Mouse (Mus musculus): ENCODE measurements around the gene Pdhx.

The Pdhx gene

DNA sequence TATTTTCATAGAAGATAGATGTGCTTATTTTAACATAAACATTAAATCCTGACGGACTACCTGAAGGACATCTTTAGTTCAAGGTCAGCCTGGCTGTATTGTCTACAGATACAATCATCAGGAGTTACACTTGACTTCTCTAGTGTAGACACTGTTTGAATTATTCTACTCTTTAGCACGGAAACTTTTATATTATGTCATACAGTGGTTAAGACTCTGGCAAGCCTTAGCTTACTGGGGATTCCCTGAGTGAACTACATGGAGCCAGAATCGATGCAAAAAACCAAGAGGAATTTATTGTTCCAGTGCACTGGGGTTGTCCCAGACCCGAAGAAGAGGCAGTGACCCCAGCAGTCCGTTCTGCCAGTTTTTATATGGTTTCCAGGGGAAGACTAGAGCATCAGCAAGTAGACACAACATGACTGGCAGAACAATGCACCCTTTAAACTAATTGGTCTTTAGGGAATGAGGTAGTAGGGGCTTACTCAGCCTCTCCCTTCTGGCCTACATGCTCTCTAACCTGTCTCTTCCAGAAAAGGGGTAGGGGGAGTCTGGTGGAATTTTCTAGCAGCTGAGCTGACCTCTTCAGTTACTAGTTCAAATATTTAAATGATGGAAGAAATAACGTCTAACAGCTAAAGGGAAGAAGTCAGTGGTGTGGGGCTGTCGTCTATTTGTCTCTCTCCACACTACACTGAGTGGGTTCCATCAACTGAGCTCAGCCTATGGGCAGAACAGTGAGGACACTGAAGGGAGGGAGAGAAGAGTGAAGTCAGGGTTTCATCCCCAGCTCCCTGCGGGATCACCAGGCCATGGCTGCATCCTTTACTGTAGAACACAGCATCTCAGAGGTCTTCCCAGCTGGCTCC is 6.4 kb downstream of the Pdhx start:
- in situ Hi-C loops (cut with MboI, MseI): no loop called here

DNA sequence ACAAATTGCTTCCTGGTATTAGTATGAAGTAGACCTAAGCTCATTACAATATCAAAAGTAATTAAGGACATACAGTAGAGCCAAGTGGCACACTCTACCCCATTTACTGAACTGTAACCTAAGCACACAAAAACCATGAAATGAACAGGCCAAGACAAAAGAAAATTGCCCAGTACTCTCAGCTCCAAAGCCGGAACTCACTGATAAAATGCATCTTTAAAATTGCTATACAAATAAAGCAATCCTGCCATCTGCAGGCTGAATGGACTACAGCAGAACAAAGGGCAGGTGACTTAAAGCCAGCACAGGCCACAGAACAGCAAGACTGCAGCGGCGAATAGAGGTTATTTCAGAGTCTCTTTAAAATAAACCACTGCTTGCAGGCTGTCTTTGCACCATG is 10.4 kb downstream of the Pdhx start:
- in situ Hi-C loops (cut with MboI, MseI): no loop called here

DNA sequence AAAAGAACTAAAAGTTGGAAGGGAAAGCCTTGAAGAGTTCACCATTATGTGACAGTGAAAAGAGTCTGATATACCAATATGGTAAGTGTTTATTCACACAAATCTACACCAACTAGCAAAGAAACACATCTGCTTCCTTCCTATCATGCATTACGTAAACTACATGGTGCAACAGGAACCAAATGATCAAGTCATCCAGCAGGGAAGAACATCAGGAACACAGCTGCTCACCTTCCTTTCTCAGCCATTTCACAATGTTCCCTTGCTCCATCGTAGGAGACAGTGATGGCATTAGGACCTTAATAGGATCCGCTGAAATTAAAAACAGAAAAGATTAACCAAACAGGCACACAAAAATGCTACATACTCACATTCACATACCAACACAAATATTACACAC is 15.0 kb downstream of the Pdhx start:
- in situ Hi-C loops (cut with MboI, MseI): no loop called here

DNA sequence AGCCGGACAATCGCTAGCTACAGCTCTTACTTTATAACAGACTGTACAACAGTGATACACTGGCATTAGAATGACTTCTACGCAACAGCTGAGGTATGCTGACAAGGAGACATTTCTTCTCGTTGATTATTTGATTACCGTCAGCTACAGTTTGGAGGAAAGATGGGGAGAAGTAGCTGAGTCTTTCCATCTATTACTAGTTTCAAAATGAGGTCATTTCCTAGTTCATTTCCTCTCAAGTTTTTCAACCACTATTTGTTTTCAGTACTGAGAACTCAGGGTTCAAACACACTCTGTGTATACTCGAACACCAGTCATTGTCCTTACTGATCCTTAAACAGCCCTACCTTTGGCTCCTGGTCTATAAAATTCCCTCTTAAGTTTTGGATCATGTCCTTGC is 17.5 kb downstream of the Pdhx start:
- in situ Hi-C loops (cut with MboI, MseI): no loop called here

DNA sequence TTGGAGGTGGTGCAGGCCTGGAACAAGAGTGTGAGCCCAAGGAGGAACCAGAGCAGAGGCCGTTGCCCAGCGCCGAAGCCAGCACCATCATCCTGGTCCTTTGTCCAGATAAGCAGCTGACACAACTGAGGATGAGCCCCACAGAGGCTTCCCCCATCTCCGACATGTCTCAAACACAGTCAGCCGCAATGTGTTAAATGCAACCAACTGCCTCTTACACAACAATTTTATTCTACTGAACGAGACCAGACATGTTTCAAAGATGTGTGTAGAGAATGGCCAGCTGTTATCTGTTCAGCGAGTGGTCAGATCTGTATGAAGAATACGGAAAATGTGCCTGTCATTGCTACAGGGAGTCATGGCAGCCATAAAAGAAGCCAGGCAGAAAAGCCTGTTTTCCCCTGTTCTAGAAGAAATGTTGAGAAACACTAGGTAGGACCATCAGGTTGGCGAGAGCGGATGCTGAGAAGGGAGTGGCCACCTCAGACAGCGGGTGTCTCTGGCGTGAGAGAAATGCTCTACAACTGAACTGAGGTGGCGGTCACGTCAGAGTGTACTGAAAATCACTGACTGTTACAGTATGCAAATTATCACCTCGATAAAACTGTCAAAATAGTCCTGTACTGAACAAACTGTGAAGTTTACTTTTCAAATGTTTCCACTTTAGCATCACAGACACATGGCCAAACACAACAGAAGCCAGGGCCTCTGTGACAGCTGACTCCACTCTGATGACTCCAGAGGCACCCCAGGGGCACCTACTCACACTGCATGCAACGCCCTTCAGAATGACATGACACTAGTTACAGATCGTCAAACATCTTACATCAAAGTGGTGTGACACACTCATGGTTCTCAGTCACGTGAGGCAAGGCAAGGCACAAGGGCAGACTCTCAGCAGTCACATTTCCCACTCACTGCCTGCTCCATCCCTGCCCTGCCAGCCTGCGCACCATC is 21.1 kb downstream of the Pdhx start:
- in situ Hi-C loops (cut with MboI, MseI): no loop called here

DNA sequence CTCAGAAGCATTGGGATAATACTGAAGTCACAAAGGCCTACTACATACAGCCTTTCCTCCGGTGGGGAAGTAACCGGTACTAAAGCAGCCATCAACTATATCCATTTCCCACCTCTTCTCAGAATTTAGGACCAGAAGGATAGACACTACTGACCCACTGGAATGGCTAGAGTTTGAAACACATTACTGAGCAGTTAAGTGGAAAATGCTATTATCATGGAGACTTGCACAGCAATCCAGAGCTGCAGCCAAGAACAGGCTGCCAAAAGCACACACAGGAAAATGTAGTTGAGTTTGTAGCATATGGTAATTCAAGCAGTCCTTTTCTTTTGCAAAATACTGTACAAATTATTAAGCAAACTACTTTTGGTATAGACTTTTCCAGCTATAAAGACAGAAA is 28.0 kb downstream of the Pdhx start:
- in situ Hi-C loops (cut with MboI, MseI): no loop called here

GRCm38 (mm10) chr2:103040896-103041295 is 32.4 kb downstream of the Pdhx start:
- in situ Hi-C loops (cut with MboI, MseI): no loop called here

- in situ Hi-C loops (cut with MboI, MseI): no loop called here
Observed at GRCm38 (mm10) chr2:103037831-103038230, 35.5 kb downstream of the Pdhx start.

- in situ Hi-C loops (cut with MboI, MseI): no loop called here
Observed at GRCm38 (mm10) chr2:103022728-103023127, 50.6 kb downstream of the Pdhx start.

DNA sequence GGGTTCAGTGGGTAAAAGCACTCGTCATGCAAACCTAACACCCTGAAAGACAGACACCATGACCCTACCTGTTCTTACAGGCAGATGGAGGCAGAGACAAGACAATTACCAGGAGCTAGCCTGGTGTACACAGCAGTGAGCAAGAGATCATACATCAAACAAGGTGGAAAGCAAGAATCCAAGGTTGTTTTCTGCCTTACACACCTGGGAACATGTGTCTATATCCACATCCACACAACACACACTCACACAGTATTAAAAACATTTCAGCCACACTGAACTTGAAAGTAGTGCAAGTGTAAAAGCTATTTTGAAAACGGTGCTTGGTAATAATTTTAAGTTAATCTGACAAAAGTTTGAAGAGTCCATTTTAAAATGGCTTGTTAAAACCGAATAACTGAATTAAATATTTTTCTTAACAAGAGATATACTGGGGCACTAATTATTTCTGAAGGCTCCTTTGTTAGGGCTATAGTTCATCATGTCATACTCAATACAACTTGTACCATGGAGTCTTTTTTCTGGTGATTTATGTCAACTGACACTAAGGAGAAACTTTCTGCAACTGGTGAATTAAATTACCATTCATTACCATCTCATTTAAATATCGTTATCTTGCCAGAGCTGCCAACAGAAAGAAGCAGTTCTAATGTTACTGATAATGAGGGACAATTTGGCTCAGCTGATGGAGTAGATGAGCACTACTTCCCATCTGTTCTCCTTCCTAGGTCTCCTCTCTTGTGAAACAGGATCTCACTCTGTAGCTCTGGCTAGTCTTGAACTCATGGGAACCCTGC is 52.9 kb downstream of the Pdhx start:
- in situ Hi-C loops (cut with MboI, MseI): no loop called here

DNA sequence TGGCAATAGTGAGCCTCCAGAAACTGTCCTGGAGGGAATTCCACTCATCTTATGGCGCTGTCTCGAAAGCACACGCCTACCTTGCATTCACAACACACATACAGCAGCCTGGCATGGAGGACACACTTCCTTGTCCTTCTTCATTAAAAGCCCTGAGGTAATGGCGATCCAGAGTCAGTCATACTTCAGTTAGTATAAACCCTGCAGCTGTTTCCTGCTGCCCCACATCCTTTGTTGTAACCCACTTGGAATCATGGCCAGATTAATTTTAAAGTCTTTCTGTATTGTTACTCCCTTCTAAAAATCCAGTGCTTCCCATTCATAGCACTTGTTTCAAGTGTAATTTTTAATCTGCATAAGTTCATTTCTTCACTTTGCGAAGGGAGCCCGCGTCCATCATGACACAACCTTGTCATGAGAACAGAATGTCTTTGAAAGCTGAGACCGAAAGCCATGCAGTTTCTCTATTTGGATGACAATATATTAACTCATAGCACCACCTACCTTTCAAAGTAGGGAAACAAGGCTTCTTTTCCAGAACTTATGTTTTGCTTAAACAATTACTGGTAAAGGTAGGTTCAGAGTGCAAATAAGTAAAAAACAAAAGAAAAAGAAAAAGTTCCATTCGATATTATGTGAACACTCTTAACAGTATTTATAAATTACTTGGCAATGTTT is 54.4 kb downstream of the Pdhx start:
- in situ Hi-C loops (cut with MboI, MseI): loop anchor here (5.0 kb wide), 2 partner anchors 72 to 337 kb away; no protein-coding TSS in a partner anchor

GRCm38 (mm10) chr2:103017391-103017824 is 55.9 kb downstream of the Pdhx start:
- in situ Hi-C loops (cut with MboI, MseI): loop anchor here (5.0 kb wide), 2 partner anchors 70 to 335 kb away; no protein-coding TSS in a partner anchor

- in situ Hi-C loops (cut with MboI, MseI): loop anchor here (5.0 kb wide), 2 partner anchors 69 to 334 kb away; no protein-coding TSS in a partner anchor
Observed at GRCm38 (mm10) chr2:103016089-103016488, 57.2 kb downstream of the Pdhx start.

- in situ Hi-C loops (cut with MboI, MseI): no loop called here
Observed at GRCm38 (mm10) chr2:103012782-103013575, 60.3 kb downstream of the Pdhx start.

- in situ Hi-C loops (cut with MboI, MseI): no loop called here
Observed at GRCm38 (mm10) chr2:103008221-103008620, 65.1 kb downstream of the Pdhx start.

- in situ Hi-C loops (cut with MboI, MseI): no loop called here
Observed at GRCm38 (mm10) chr2:103004599-103004998, 68.7 kb downstream of the Pdhx start.

- in situ Hi-C loops (cut with MboI, MseI): no loop called here
Observed at GRCm38 (mm10) chr2:102999153-102999575, 74.1 kb downstream of the Pdhx start.

GRCm38 (mm10) chr2:102998356-102998755 is 75.0 kb downstream of the Pdhx start:
- in situ Hi-C loops (cut with MboI, MseI): no loop called here

DNA sequence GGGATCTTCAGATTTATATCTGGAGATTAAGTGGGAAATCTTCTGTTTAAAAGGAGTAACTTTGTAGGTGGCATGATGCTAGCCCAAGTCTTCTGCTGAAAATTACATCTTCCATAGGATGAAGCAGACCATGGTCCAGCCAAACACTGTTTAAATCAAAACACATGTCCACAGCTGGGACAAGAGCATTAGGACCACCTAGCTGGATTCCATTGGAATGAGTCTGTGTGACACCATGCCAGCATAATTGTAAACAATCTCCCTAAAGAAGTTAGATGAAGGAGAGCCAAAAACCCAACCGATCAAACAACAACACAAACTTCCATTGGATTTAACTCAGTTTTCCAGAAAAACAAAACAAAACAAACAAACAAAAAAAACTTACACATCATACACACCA is 75.4 kb downstream of the Pdhx start:
- in situ Hi-C loops (cut with MboI, MseI): no loop called here
